Mouse (Mus musculus) fat pad, adult 2 months (tissue): ENCODE measurements around the gene Dmbt1.
A peak's percentile ranks its signal among the peaks of the same experiment; 100 is the strongest.
"Not testable (repeated sequence)": the region's sequence is repeated elsewhere in the genome, so short reads cannot be mapped to it uniquely, and the experiment has no call there.

Source experiments
- DNase-seq: peaks from one replicate; pipeline ENCODE4 v3.0.0-alpha.2; 2011; ENCODE audit warnings: low read depth, low spot score; ENCODE audit errors: extremely low read depth

The Dmbt1 gene

GRCm38 (mm10) chr7:131031755-131032154, at the start of gene Dmbt1:
Gene Dmbt1 (plus strand): TSS chr7:131032053.
- no peak for DNase-seq

- DNase-seq: no peak
Observed at GRCm38 (mm10) chr7:130982371-130982770, 49.5 kb upstream of the Dmbt1 start.

- no peak for DNase-seq
Observed at GRCm38 (mm10) chr7:130982881-130983280, 49.0 kb upstream of the Dmbt1 start.

- DNase-seq: no peak
Observed at GRCm38 (mm10) chr7:130984294-130984693, 47.6 kb upstream of the Dmbt1 start.

- no peak for DNase-seq
Observed at GRCm38 (mm10) chr7:130985193-130985592, 46.7 kb upstream of the Dmbt1 start.

GRCm38 (mm10) chr7:130985716-130986115, 46.1 kb upstream of the Dmbt1 start:
- DNase-seq: no peak

- DNase-seq: no peak
Observed at GRCm38 (mm10) chr7:130988146-130988545, 43.7 kb upstream of the Dmbt1 start.

GRCm38 (mm10) chr7:130989371-130989770, 42.5 kb upstream of the Dmbt1 start:
- no peak for DNase-seq

GRCm38 (mm10) chr7:130991174-130991789, 40.6 kb upstream of the Dmbt1 start:
- DNase-seq: no peak

- DNase-seq: no peak
Observed at GRCm38 (mm10) chr7:130993907-130994306, 37.9 kb upstream of the Dmbt1 start.

GRCm38 (mm10) chr7:131001976-131002726, 29.7 kb upstream of the Dmbt1 start:
- no peak for DNase-seq

GRCm38 (mm10) chr7:131004071-131004470, 27.8 kb upstream of the Dmbt1 start:
- DNase-seq: no peak

GRCm38 (mm10) chr7:131007221-131007620, 24.6 kb upstream of the Dmbt1 start:
- DNase-seq: peak; percentile 85

- no peak for DNase-seq
Observed at GRCm38 (mm10) chr7:131009178-131009577, 22.7 kb upstream of the Dmbt1 start.

GRCm38 (mm10) chr7:131011901-131012300, 20.0 kb upstream of the Dmbt1 start:
- peak; percentile 43 for DNase-seq

- peak; percentile 54 for DNase-seq
Observed at GRCm38 (mm10) chr7:131019181-131019580, 12.7 kb upstream of the Dmbt1 start.

GRCm38 (mm10) chr7:131024807-131025206, 7.0 kb upstream of the Dmbt1 start:
- no peak for DNase-seq

- DNase-seq: no peak
Observed at GRCm38 (mm10) chr7:131027557-131027956, 4.3 kb upstream of the Dmbt1 start.

GRCm38 (mm10) chr7:131036396-131036795, 4.5 kb downstream of the Dmbt1 start:
- DNase-seq: no peak

GRCm38 (mm10) chr7:131037083-131037482, 5.2 kb downstream of the Dmbt1 start:
- DNase-seq: no peak

GRCm38 (mm10) chr7:131040760-131041159, 8.9 kb downstream of the Dmbt1 start:
- not testable (repeated sequence) for DNase-seq

GRCm38 (mm10) chr7:131042657-131043056, 10.8 kb downstream of the Dmbt1 start:
- no peak for DNase-seq
